Mouse (Mus musculus) heart, embryonic 10.5 days (tissue): ENCODE data around the gene Efcab6. TPM values are rescaled to one million over a fixed set of nuclear protein-coding genes. Genes with fewer than 3 reads are reported as not detected.

Experiments used
- DNase-seq: peaks from one replicate; pipeline ENCODE4 v3.0.0-alpha.2; 2017; ENCODE audit warnings: low spot score
- H3K27ac ChIP-seq: fragments of 300-500 bp; sonication (generic); 2 replicates; pipeline ENCODE4 v1.5.1; 2016; ENCODE audit warnings: mild to moderate bottlenecking
- H3K27me3 ChIP-seq: fragments of 300-500 bp; sonication (generic); 2 replicates; pipeline ENCODE4 v1.6.1; 2016; ENCODE audit warnings: mild to moderate bottlenecking; ENCODE audit not compliant: poor library complexity, insufficient read depth, severe bottlenecking
- H3K36me3 ChIP-seq: fragments of 300-500 bp; sonication (generic); 2 replicates; pipeline ENCODE4 v1.6.1; 2016; ENCODE audit warnings: mild to moderate bottlenecking, moderate library complexity
- H3K4me1 ChIP-seq: fragments of 300-500 bp; sonication (generic); 2 replicates; pipeline ENCODE4 v1.6.1; 2016; ENCODE audit warnings: mild to moderate bottlenecking
- H3K4me3 ChIP-seq: fragments of 300-500 bp; sonication (generic); 2 replicates; pipeline ENCODE4 v1.5.1; 2016; ENCODE audit warnings: mild to moderate bottlenecking, moderate library complexity
- H3K9me3 ChIP-seq: fragments of 300-500 bp; sonication (generic); 2 replicates; pipeline ENCODE4 v1.6.1; 2016; ENCODE audit warnings: mild to moderate bottlenecking, moderate library complexity
- WGBS: fragments of 180-500 bp; shearing (Covaris S2); methylation state at CpG from one replicate; pipeline ENCODE4 v1.1.7; 2016; 5-methylcytosine and 5-hydroxymethylcytosine counted together
- polyA plus RNA-seq: library from polyadenylated mRNA; unstranded; fragments of >200 nt; fragmentation: Nextera tagmentation; extraction: Ambion mirVana; gene quantifications from 2 replicates; pipeline ENCODE4 v1.2.1, GENCODE M21; 2016

Gene Efcab6
- polyA plus RNA-seq, 1 experiment from 2014 or later: not detected

GRCm38 (mm10) chr15:83847512-83847911 lies 217.7 kb downstream of the Efcab6 start:
- peaks cover 10% of the 10 kb centered on the region for H3K27me3 ChIP-seq
- 69% methylated on average over 4 of the region's 4 CpGs for WGBS

GRCm38 (mm10) chr15:83846592-83846991 lies 218.6 kb downstream of the Efcab6 start:
- DNase-seq: no peak
- Histone ChIP-seq H3K4me3 (peak overlapping the region; percentile 6; the same call in 1 of the 2 replicates), H3K4me1 (peaks cover 34% of the 10 kb centered on the region), H3K9me3 (no peaks in the 10 kb centered on the region), H3K27ac (no peak overlapping the region), H3K27me3 (peaks cover 19% of the 10 kb centered on the region), H3K36me3 (no peaks in the 10 kb centered on the region)
- 26% methylated on average over 8 of the region's 8 CpGs for WGBS

More at GRCm38 (mm10) chr15:83847512-83847911, 217.7 kb downstream of the Efcab6 start:
- H3K9me3 ChIP-seq: no peaks in the 10 kb centered on the region
- no peak overlapping the region for H3K27ac ChIP-seq
- H3K4me1 ChIP-seq: peaks cover 34% of the 10 kb centered on the region
- H3K4me3 ChIP-seq: no peak overlapping the region
- DNase-seq: no peak
- H3K36me3 ChIP-seq: no peaks in the 10 kb centered on the region

- Histone ChIP-seq H3K9me3 (no peaks in the 10 kb centered on the region), H3K4me3 (peak overlapping the region; percentile 6; the same call in 1 of the 2 replicates), H3K27ac (no peak overlapping the region), H3K27me3 (peaks cover 27% of the 10 kb centered on the region), H3K36me3 (no peaks in the 10 kb centered on the region), H3K4me1 (peaks cover 37% of the 10 kb centered on the region)
- DNase-seq: no peak
- 39% methylated on average over 11 of the region's 11 CpGs for WGBS
Measured at GRCm38 (mm10) chr15:83845734-83846133, 219.4 kb downstream of the Efcab6 start.

- Histone ChIP-seq H3K27me3 (peaks cover 48% of the 10 kb centered on the region), H3K36me3 (no peaks in the 10 kb centered on the region), H3K9me3 (no peaks in the 10 kb centered on the region), H3K4me1 (peaks cover 40% of the 10 kb centered on the region), H3K4me3 (no peak overlapping the region), H3K27ac (no peak overlapping the region)
- 41% methylated on average over 22 of the region's 22 CpGs for WGBS
- DNase-seq: no peak
Measured at GRCm38 (mm10) chr15:83842915-83843789, 222.0 kb downstream of the Efcab6 start.

GRCm38 (mm10) chr15:83842419-83842818 lies 222.8 kb downstream of the Efcab6 start:
- no peak overlapping the region for H3K4me3 ChIP-seq
- H3K27me3 ChIP-seq: peaks cover 48% of the 10 kb centered on the region
- no peak for DNase-seq
- no peaks in the 10 kb centered on the region for H3K36me3 ChIP-seq
- peaks cover 40% of the 10 kb centered on the region for H3K4me1 ChIP-seq
- no peaks in the 10 kb centered on the region for H3K9me3 ChIP-seq
- WGBS: 79% methylated on average over 12 of the region's 12 CpGs
- no peak overlapping the region for H3K27ac ChIP-seq

- H3K27ac ChIP-seq: no peak overlapping the region
- WGBS: 64% methylated on average over 10 of the region's 10 CpGs
- H3K9me3 ChIP-seq: no peaks in the 10 kb centered on the region
- H3K27me3 ChIP-seq: peaks cover 48% of the 10 kb centered on the region
- H3K4me1 ChIP-seq: peaks cover 33% of the 10 kb centered on the region
- no peak overlapping the region for H3K4me3 ChIP-seq
- no peak for DNase-seq
- H3K36me3 ChIP-seq: no peaks in the 10 kb centered on the region
Measured at GRCm38 (mm10) chr15:83840950-83841719, 224.0 kb downstream of the Efcab6 start.

- no peak overlapping the region for H3K4me3 ChIP-seq
- DNase-seq: no peak
- H3K27ac ChIP-seq: no peak overlapping the region
- no peaks in the 10 kb centered on the region for H3K27me3 ChIP-seq
- no peaks in the 10 kb centered on the region for H3K9me3 ChIP-seq
- WGBS: 54% methylated on average over 6 of the region's 6 CpGs
- no peaks in the 10 kb centered on the region for H3K36me3 ChIP-seq
- H3K4me1 ChIP-seq: 0 out of 2 replicates have a peak, but pooled peaks cover 4% of the 10 kb centered on the region
Measured at GRCm38 (mm10) chr15:83832265-83832664, 232.9 kb downstream of the Efcab6 start.

GRCm38 (mm10) chr15:83829226-83829625 lies 236.0 kb downstream of the Efcab6 start:
- 83% methylated on average over 13 of the region's 13 CpGs for WGBS
- no peak overlapping the region for H3K4me3 ChIP-seq
- DNase-seq: no peak
- no peak overlapping the region for H3K27ac ChIP-seq
- H3K27me3 ChIP-seq: no peaks in the 10 kb centered on the region
- H3K36me3 ChIP-seq: no peaks in the 10 kb centered on the region
- no peaks in the 10 kb centered on the region for H3K9me3 ChIP-seq
- H3K4me1 ChIP-seq: 0 out of 2 replicates have a peak, but pooled peaks cover 4% of the 10 kb centered on the region

- H3K36me3 ChIP-seq: no peaks in the 10 kb centered on the region
- WGBS: 80% methylated on average over 8 of the region's 8 CpGs
- no peaks in the 10 kb centered on the region for H3K9me3 ChIP-seq
- H3K27me3 ChIP-seq: no peaks in the 10 kb centered on the region
- no peak overlapping the region for H3K4me3 ChIP-seq
- no peak for DNase-seq
- 0 out of 2 replicates have a peak, but pooled peaks cover 4% of the 10 kb centered on the region for H3K4me1 ChIP-seq
- no peak overlapping the region for H3K27ac ChIP-seq
Measured at GRCm38 (mm10) chr15:83828011-83828410, 237.2 kb downstream of the Efcab6 start.

Other genes starting within 250 kb of the Efcab6 start
- 0.86 and 1.8 TPM in 2 replicates for gene Sult4a1, start 40.4 kb upstream of the Efcab6 start, polyA plus RNA-seq
- gene Pnpla5, start 57.8 kb upstream of the Efcab6 start, polyA plus RNA-seq: not detected in 2 replicates
- 0.51 and 0.68 TPM in 2 replicates for gene Pnpla3, start 102.5 kb upstream of the Efcab6 start, polyA plus RNA-seq
- gene Samm50, start 126.9 kb upstream of the Efcab6 start, polyA plus RNA-seq: 122 and 132 TPM in 2 replicates
- gene Parvb, start 166.7 kb upstream of the Efcab6 start, polyA plus RNA-seq: 12.8 and 17.6 TPM in 2 replicates